Mouse (Mus musculus): ENCODE data around the gene Tfr2. TPM values are rescaled to one million over a fixed set of nuclear protein-coding genes. Genes with fewer than 3 reads are reported as not detected.
A peak's percentile ranks its signal among the peaks of the same experiment; 100 is the strongest.

Tfr2 gene
- total and polyA plus RNA-seq, 3 experiments, result 96.2 to 112 TPM; not detected in 1

DNA sequence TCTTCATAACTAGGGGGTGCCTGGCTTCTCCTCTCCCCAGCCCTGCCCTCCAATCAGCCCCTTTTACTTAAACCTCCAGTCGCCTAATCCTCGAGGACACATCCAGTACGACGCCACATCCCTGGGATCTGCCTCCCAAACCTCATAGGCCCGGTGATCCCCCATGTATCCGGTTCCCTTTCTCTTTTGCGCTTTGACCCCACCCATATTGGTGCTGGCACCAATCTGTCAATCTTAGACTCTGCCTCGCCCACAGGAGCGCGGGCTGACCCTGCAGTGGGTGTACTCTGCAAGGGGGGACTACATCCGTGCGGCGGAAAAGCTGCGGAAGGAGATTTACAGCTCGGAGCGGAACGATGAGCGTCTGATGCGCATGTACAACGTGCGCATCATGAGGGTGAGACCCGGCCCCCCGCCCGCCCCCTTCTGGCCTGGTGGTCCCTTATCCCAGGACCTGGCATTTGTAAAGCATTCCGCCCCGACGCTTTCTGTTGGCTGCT is 14.1 kb downstream of the Tfr2 start:
- H3K27me3 ChIP-seq (ENCODE audit: control insufficient read depth in 1 of 2, insufficient read depth in 2 of 2, low read length in 2 of 2), result no peaks in the 10 kb centered on the region
- H3K4me1 ChIP-seq (ENCODE audit: control insufficient read depth in 1 of 2, insufficient read depth in 2 of 2, low read length in 2 of 2), result no peaks in the 10 kb centered on the region; a peak in 1 of 4 replicates
- H3K9ac ChIP-seq (ENCODE audit: control insufficient read depth, low read depth, low read length, poor library complexity, severe bottlenecking), result no peak overlapping the region
- H3K9me3 ChIP-seq (replicated peaks; ENCODE audit: insufficient read depth, low read length), result no peaks in the 10 kb centered on the region
- no peak overlapping the region for H3K4me3 ChIP-seq (ENCODE audit: control insufficient read depth in 1 of 2, insufficient read depth in 1 of 2, low read depth in 2 of 2, low read length in 2 of 2)
- peaks cover 4 to 8% of the 10 kb centered on the region in 2 experiments; a peak in 3 of 4 replicates for H3K36me3 ChIP-seq (ENCODE audit: control insufficient read depth in 1 of 2, insufficient read depth in 2 of 2, low read length in 2 of 2)
- no peak for TF ChIP-seq MAX (IDR thresholded peaks at IDR 0.05; ENCODE audit: low read length)
- TF ChIP-seq MYC (IDR thresholded peaks at IDR 0.05; ENCODE audit: low read depth, low read length), result no peak
- TF ChIP-seq TCF12 (IDR thresholded peaks at IDR 0.05; ENCODE audit: low read depth, low read length), result no peak
- no peak for TF ChIP-seq RAD21 (IDR thresholded peaks at IDR 0.05; ENCODE audit: low read depth, low read length)
- TF ChIP-seq MEF2A (IDR thresholded peaks at IDR 0.05; ENCODE audit: extremely low read depth, insufficient replicate concordance, low read depth, low read length, poor library complexity, severe bottlenecking), result no peak
- TF ChIP-seq POLR2AphosphoS5 (IDR thresholded peaks at IDR 0.05; ENCODE audit: borderline replicate concordance, low read depth, low read length), result no peak
- TF ChIP-seq ZNF384 (IDR thresholded peaks at IDR 0.05; ENCODE audit: low read depth, low read length), result no peak
- H3K27ac ChIP-seq (ENCODE audit: control insufficient read depth, low read depth, low read length), result no peak overlapping the region
- no peaks in the 10 kb centered on the region for H3K79me2 ChIP-seq (ENCODE audit: control insufficient read depth, insufficient read depth, low read length, poor library complexity)
- DNase-seq (ENCODE audit: low read depth, low spot score), result no peak

DNA sequence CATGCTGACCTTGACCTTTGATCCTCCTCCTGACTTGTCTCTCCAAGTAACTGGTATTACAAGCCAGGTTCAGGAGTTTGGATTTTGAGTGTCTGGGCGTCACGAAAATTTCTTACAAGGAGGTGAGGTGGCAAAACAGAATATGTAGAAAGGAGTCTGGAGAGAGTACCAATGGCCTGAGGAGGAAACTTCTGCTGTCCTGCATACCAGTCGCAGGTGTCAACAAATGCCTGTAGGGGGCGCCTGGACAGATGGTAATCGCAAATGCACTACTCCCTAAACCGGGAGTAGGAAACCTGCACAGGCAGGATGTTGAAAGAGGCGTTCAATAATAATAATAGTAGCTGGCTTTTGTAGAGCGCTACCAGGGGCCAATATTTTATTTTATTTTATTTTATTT is 15.3 kb downstream of the Tfr2 start:
- Histone ChIP-seq H3K27me3 (ENCODE audit: control insufficient read depth in 1 of 2, insufficient read depth in 2 of 2, low read length in 2 of 2) (no peaks in the 10 kb centered on the region), H3K79me2 (ENCODE audit: control insufficient read depth, insufficient read depth, low read length, poor library complexity) (no peaks in the 10 kb centered on the region), H3K4me3 (ENCODE audit: control insufficient read depth in 1 of 2, insufficient read depth in 1 of 2, low read depth in 2 of 2, low read length in 2 of 2) (no peak overlapping the region), H3K27ac (ENCODE audit: control insufficient read depth, low read depth, low read length) (no peak overlapping the region), H3K4me1 (ENCODE audit: control insufficient read depth in 1 of 2, insufficient read depth in 2 of 2, low read length in 2 of 2) (no peaks in the 10 kb centered on the region), H3K36me3 (ENCODE audit: control insufficient read depth in 1 of 2, insufficient read depth in 2 of 2, low read length in 2 of 2) (peaks cover 0 to 5% of the 10 kb centered on the region in 2 experiments; a peak in 2 of 4 replicates), H3K9me3 (replicated peaks; ENCODE audit: insufficient read depth, low read length) (no peaks in the 10 kb centered on the region), H3K9ac (ENCODE audit: control insufficient read depth, low read depth, low read length, poor library complexity, severe bottlenecking) (no peak overlapping the region)
- peak; percentile 60 for DNase-seq (ENCODE audit: low read depth, low spot score)
- TF ChIP-seq EP300 (IDR thresholded peaks at IDR 0.05; ENCODE audit: low read depth in 1 of 2, low read length in 2 of 2) (no peak), POLR2A (IDR thresholded peaks at IDR 0.05; ENCODE audit: control insufficient read depth in 1 of 2, insufficient read depth in 1 of 2, low read depth in 1 of 2, low read length in 2 of 2, poor library complexity in 1 of 2) (no peak), JUND (IDR thresholded peaks at IDR 0.05; ENCODE audit: low read depth, low read length) (no peak), TAL1 (IDR thresholded peaks at IDR 0.05; ENCODE audit: low read length) (no peak), SIN3A (IDR thresholded peaks at IDR 0.05; ENCODE audit: low read length) (no peak), GATA1 (IDR thresholded peaks at IDR 0.05; ENCODE audit: low read depth, low read length) (0 out of 2 replicates have a peak, but pooled peaks have one; percentile 6), HCFC1 (IDR thresholded peaks at IDR 0.05; ENCODE audit: low read depth, low read length) (no peak), CTCF (IDR thresholded peaks at IDR 0.05 in 2 of 3, conservative IDR thresholded peaks at IDR 0.05 in 1 of 3; ENCODE audit: control insufficient read depth in 1 of 3, insufficient read depth in 1 of 3, low read depth in 2 of 3, low read length in 3 of 3, poor library complexity in 1 of 3, severe bottlenecking in 1 of 3) (peak; percentile 58 to 73 (median 66)), ETS1 (IDR thresholded peaks at IDR 0.05; ENCODE audit: low read depth, low read length) (no peak), E2F4 (IDR thresholded peaks at IDR 0.05; ENCODE audit: borderline replicate concordance, low read depth, low read length) (no peak), RAD21 (IDR thresholded peaks at IDR 0.05; ENCODE audit: low read depth, low read length) (peak; percentile 19), UBTF (IDR thresholded peaks at IDR 0.05; ENCODE audit: borderline replicate concordance, insufficient read depth, low read depth, low read length) (no peak), USF1 (IDR thresholded peaks at IDR 0.05; ENCODE audit: low read depth, low read length) (no peak), KAT2A (conservative IDR thresholded peaks at IDR 0.05; ENCODE audit: low read depth, low read length) (no peak), TBP (IDR thresholded peaks at IDR 0.05; ENCODE audit: low read depth, low read length) (no peak), SMC3 (IDR thresholded peaks at IDR 0.05; ENCODE audit: low read depth, low read length) (peak; percentile 35; the same call in 1 of the 2 replicates)

Measured in MEL (cell line).